Mouse (Mus musculus) brain, adult 10 weeks (tissue): Measurements from ENCODE around the gene Rbpjl. TPM values are rescaled to one million over a fixed set of nuclear protein-coding genes. Genes with fewer than 3 reads are reported as not detected.

Experiments
- polyA plus RNA-seq: library from polyadenylated mRNA; stranded (reverse); fragments of 350-450 nt; fragmentation: Illumina TruSeq; extraction: RNeasy Lipid Tissue Mini Kit (QIAGEN cat#74804); gene quantifications from one replicate; pipeline ENCODE4 v1.2.3, GENCODE M21; 2015; ENCODE audit warnings: low read depth, low replicate concordance

The Rbpjl gene
- 0.13 TPM for polyA plus RNA-seq

DNA sequence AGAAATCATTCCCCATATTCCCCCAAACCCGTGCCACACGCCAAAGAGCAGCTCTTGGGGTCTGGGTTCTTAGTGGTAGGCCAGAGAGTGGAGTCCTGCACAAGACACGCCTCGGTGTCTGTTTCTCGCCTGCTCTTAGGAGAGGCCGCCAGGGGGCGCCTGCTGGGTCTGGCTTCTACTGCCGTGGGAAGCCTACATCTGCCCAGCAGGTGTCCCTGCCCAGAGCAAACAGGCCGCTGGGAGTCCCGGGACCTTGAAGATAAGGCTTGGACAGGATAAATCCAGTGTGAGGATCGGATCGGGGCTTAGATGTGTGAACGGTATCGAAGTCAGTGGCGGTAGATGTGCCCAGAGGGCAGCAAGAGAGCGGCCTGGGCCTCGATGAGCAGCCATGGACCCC, at the start of gene Rbpjl:
Gene Rbpjl, plus strand, starts transcription at position 236 of the 400 bp plus-strand sequence.

DNA sequence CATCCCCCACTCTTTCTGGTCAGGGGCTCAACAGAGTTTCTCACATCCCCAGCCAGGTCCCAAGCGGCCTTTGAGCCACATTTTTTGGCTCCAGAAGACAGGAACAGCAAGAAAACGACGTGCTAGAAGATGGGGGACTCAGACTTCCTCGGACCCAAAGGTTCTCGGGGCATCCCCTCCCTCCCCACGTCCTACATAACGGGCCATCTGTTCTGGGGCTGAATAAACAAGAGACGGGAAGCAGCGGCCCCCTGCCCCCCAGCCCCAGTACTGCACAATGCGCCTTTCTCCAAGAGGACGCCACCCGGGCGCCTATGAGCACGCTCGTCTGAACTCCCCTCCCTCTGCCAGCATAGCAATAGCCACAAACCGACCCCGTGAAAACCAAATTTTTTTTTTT, 13.9 kb upstream of the Rbpjl start, which contains the start of gene Slpi:
Gene Slpi, minus strand, starts transcription at position 76 of the 400 bp plus-strand sequence.

GRCm38 (mm10) chr2:164405060-164405459, 2.1 kb downstream of the Rbpjl start, which contains the start of gene Matn4:
TSS of gene Matn4 (minus strand) at chr2:164405160.

GRCm38 (mm10) chr2:164443460-164444000, 40.6 kb downstream of the Rbpjl start, which contains the start of gene Sdc4:
TSS of gene Sdc4 (minus strand) at chr2:164443887.

DNA sequence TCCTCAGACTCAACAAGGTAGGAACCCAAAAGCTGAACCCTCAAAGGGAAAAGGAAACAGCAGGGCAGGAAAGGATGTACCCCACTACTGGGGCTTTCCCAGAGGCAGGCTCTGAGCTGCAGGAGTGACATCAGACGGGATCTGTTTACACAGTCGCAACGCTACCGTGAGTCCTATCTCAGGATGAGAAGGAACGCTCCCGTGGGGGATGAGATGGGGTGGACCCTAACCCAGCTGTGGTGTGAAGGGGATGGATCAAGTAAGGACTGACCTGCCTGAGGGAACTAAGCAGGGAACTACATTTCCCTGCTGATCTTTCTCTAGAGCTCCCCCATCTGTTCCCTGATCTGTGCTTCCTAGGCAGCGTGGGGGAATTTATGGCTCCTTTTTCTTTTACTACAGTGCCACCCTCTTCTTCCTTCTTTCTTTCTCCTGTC, 53.9 kb downstream of the Rbpjl start, which contains the start of gene Sys1:
Gene Sys1, plus strand, starts transcription at position 101 of the 437 bp plus-strand sequence.

GRCm38 (mm10) chr2:164460745-164461551, 58.0 kb downstream of the Rbpjl start, which contains the start of gene Gm20458:
TSS of gene Gm20458 (plus strand) at chr2:164460967.

Other genes starting within 250 kb of the Rbpjl start
- 14.4 TPM for gene Kcns1, start 232.0 kb upstream of the Rbpjl start, polyA plus RNA-seq
- not detected for gene Wfdc5, start 220.4 kb upstream of the Rbpjl start, polyA plus RNA-seq
- not detected for gene Wfdc12, start 212.5 kb upstream of the Rbpjl start, polyA plus RNA-seq
- not detected for gene Wfdc15a, start 203.0 kb upstream of the Rbpjl start, polyA plus RNA-seq
- not detected for gene Wfdc15b, start 181.5 kb upstream of the Rbpjl start, polyA plus RNA-seq
- not detected for gene Svs2, start 164.7 kb upstream of the Rbpjl start, polyA plus RNA-seq
- not detected for gene Svs3b, start 146.5 kb upstream of the Rbpjl start, polyA plus RNA-seq
- not detected for gene Svs4, start 124.7 kb upstream of the Rbpjl start, polyA plus RNA-seq
- not detected for gene Svs3a, start 113.9 kb upstream of the Rbpjl start, polyA plus RNA-seq
- not detected for gene Svs6, start 86.4 kb upstream of the Rbpjl start, polyA plus RNA-seq
- not detected for gene Svs5, start 70.4 kb upstream of the Rbpjl start, polyA plus RNA-seq
- not detected for gene Slpi, start 14.0 kb upstream of the Rbpjl start, polyA plus RNA-seq
- 6.6 TPM for gene Matn4, start 2.0 kb downstream of the Rbpjl start, polyA plus RNA-seq
- 50.0 TPM for gene Sdc4, start 40.7 kb downstream of the Rbpjl start, polyA plus RNA-seq
- 50.2 TPM for gene Sys1, start 53.8 kb downstream of the Rbpjl start, polyA plus RNA-seq
- gene Gm20458, start 57.8 kb downstream of the Rbpjl start, polyA plus RNA-seq: not detected
- gene Trp53tg5, start 70.6 kb downstream of the Rbpjl start, polyA plus RNA-seq: not detected
- gene Dbndd2, start 83.0 kb downstream of the Rbpjl start, polyA plus RNA-seq: 233 TPM
- 56.1 TPM for gene Pigt, start 94.4 kb downstream of the Rbpjl start, polyA plus RNA-seq
- gene Wfdc2, start 159.3 kb downstream of the Rbpjl start, polyA plus RNA-seq: 2.5 TPM
- not detected for gene Spint3, start 170.3 kb downstream of the Rbpjl start, polyA plus RNA-seq
- gene Wfdc6a, start 182.3 kb downstream of the Rbpjl start, polyA plus RNA-seq: not detected
- gene Eppin, start 190.5 kb downstream of the Rbpjl start, polyA plus RNA-seq: not detected
- gene Wfdc6b, start 210.4 kb downstream of the Rbpjl start, polyA plus RNA-seq: not detected
- not detected for gene Wfdc8, start 210.5 kb downstream of the Rbpjl start, polyA plus RNA-seq
- not detected for gene Wfdc16, start 235.7 kb downstream of the Rbpjl start, polyA plus RNA-seq